Mouse (Mus musculus): Measurements from ENCODE around the gene Tcl1b5. TPM values are rescaled to one million over a fixed set of nuclear protein-coding genes. Genes with fewer than 3 reads are reported as not detected.

Tcl1b5 gene
- total RNA-seq, 2 experiments from 2014 or later: not detected

DNA sequence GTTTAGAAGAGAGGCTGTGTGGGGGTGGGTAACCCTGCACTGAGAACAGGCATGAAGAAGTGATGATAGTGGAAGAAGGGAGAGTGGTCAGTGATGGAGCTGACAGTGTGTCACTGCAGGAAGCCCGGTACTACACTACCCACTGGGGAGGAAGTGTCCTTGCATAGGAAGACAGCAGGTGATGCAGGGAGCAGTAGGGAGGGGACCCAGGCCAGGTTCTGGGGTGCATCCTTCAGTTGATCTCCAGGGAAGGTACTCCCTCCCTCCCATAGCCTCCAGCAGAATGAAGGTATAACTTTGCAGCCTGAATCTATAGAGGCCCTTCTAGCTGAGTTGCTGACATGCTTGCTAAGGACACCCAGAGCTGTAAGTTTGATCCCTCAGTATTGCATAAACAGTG, 30.9 kb downstream of the Tcl1b5 start:
- no peak for DNase-seq (ENCODE audit: low spot score in 2 of 2)

DNA sequence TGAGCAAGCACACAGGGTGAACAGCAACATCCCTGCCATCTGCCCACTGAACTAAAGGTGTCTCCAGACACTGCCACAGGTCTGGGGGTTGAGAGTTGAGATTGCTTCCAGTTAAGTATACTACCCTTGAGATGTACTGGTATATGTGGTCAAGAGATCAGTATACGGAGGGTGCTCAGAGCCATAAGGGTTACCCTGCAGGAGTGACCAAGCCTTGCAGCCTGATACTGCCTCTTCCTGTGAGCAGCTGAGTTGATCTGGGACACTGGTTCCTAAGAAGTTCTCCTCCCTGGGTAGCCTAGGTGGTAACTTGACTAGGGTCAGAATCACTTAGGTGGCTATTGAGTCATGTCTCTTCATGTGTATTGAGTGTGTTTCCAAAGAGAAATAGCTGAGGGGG, 32.3 kb downstream of the Tcl1b5 start:
- DNase-seq (ENCODE audit: low spot score in 2 of 2): no peak

GRCm38 (mm10) chr12:105209231-105209630, 33.1 kb downstream of the Tcl1b5 start:
- DNase-seq (ENCODE audit: low spot score in 2 of 2): no peak

- no peak for DNase-seq (ENCODE audit: low spot score in 2 of 2)
Measured at GRCm38 (mm10) chr12:105217101-105217760, 41.1 kb downstream of the Tcl1b5 start.

GRCm38 (mm10) chr12:105222601-105223319, 46.6 kb downstream of the Tcl1b5 start, which contains the start of gene Tcl1:
TSS of gene Tcl1 (minus strand) at chr12:105222793.
- DNase-seq (ENCODE audit: low spot score in 2 of 2): no peak

DNA sequence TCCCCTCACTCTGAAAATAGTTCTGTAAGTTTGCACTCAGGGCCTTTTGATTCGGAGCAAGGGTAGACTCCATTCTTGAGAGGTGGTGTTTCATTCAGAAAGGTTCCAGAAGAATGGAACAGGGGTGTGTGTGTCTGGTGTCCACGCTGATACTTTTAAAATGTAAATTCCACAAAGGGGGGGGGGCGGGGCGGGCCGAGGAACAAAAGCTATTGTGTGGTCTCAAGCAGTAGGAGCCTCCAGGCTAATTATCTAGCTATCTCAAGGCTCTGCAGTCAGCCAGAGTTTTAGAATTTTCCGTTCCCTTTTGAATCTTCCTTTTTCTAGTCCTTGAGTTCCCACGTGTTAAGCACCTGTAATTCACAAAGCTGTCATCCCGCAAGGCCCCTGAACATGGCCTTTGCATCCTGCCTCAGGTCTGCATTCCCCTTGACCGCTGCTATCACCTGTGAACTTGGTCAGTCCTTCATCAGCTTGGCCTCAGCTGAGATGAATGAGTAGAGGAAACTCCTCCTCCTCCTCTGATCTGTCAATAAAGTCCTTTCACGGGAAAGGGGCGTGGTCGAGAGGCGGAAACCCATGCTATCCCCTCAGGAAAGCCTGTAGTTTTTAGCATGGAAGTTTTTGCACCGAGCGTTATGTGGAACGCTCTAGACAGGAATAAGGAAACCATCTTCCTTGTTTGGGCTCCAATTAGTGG, 48.6 kb downstream of the Tcl1b5 start:
- DNase-seq (ENCODE audit: low spot score in 2 of 2): no peak

Other genes with a start within 250 kb of the Tcl1b5 start
- gene Syne3, start 166.5 kb upstream of the Tcl1b5 start, total RNA-seq (2021): 1 to 10 TPM; 1.2 to 2.1 TPM
- 10 to 100 TPM; 57.1 to 65.6 TPM for gene Glrx5, start 143.7 kb upstream of the Tcl1b5 start, total RNA-seq (2021)
- gene Tcl1b2, start 30.3 kb upstream of the Tcl1b5 start, total RNA-seq (2021): not detected
- gene Tcl1b1, start 16.7 kb upstream of the Tcl1b5 start, total RNA-seq (2021): not detected
- not detected for gene Tcl1b3, start 14.7 kb downstream of the Tcl1b5 start, total RNA-seq (2021)
- not detected for gene Tcl1b4, start 25.6 kb downstream of the Tcl1b5 start, total RNA-seq (2021)
- not detected for gene Tcl1, start 46.4 kb downstream of the Tcl1b5 start, total RNA-seq (2021)
- 10 to 100 TPM; 22.3 to 24.2 TPM for gene Tunar, start 157.5 kb downstream of the Tcl1b5 start, total RNA-seq (2021)